Mouse (Mus musculus): ENCODE measurements at regions not wholly inside any gene's neighbourhood (a gene's known extent, or its start where the extent isn't known, plus 50 kb on each side); places are given as distances from the start of the nearest gene placed in this dataset.

- no peak for TF ChIP-seq CTCF (IDR thresholded peaks at IDR 0.05; ENCODE audit: extremely low read depth, insufficient read depth, low read length)
- no peak for TF ChIP-seq POLR2A (IDR thresholded peaks at IDR 0.05; ENCODE audit: extremely low read depth, insufficient read depth, low read length)
These were observed 129.2 kb upstream of the Pkdcc start for GRCm38 (mm10) chr17:83085792-83086475.

Measured in cortical plate, adult 2 months (tissue).